Mouse (Mus musculus): Measurements from ENCODE around the gene Cabin1.
A peak's percentile ranks its signal among the peaks of the same experiment; 100 is the strongest.

Cabin1 gene

GRCm38 (mm10) chr10:75664673-75665270, 99.4 kb downstream of the Cabin1 start:
- DNase-seq = no peak

- no peak for DNase-seq
These were observed 101.6 kb downstream of the Cabin1 start for GRCm38 (mm10) chr10:75662575-75662974.

- DNase-seq = no peak
These were observed 102.3 kb downstream of the Cabin1 start for GRCm38 (mm10) chr10:75661876-75662275.

GRCm38 (mm10) chr10:75661381-75661780, 102.8 kb downstream of the Cabin1 start:
- DNase-seq = no peak

GRCm38 (mm10) chr10:75657772-75658171, 106.4 kb downstream of the Cabin1 start:
- DNase-seq = no peak

GRCm38 (mm10) chr10:75657165-75657564, 107.0 kb downstream of the Cabin1 start:
- no peak for DNase-seq

GRCm38 (mm10) chr10:75654053-75654452, 110.1 kb downstream of the Cabin1 start:
- DNase-seq = peak; percentile 68 to 72

GRCm38 (mm10) chr10:75651381-75652068, 112.6 kb downstream of the Cabin1 start:
- DNase-seq = peak; percentile 67 to 75

GRCm38 (mm10) chr10:75650306-75650902, 113.7 kb downstream of the Cabin1 start:
- no peak for DNase-seq

- DNase-seq = no peak
These were observed 114.6 kb downstream of the Cabin1 start for GRCm38 (mm10) chr10:75649406-75649995.

- DNase-seq = no peak
These were observed 115.1 kb downstream of the Cabin1 start for GRCm38 (mm10) chr10:75649001-75649400.

- peak; percentile 27 to 63 for DNase-seq
These were observed 116.0 kb downstream of the Cabin1 start for GRCm38 (mm10) chr10:75648091-75648490.

GRCm38 (mm10) chr10:75647362-75647761, 116.8 kb downstream of the Cabin1 start:
- peak; percentile 82 to 86 for DNase-seq

GRCm38 (mm10) chr10:75646406-75646805, 117.7 kb downstream of the Cabin1 start:
- DNase-seq = no peak

- no peak for DNase-seq
These were observed 118.5 kb downstream of the Cabin1 start for GRCm38 (mm10) chr10:75645616-75646015.

- DNase-seq = peak; percentile 92 to 93
These were observed 120.3 kb downstream of the Cabin1 start, which contains the start of gene Susd2 for GRCm38 (mm10) chr10:75643741-75644343. Gene Susd2, minus strand, starts transcription at chr10:75644008.

GRCm38 (mm10) chr10:75642891-75643290, 121.2 kb downstream of the Cabin1 start:
- DNase-seq = no peak

- peak; percentile 59 to 61 for DNase-seq
These were observed 121.7 kb downstream of the Cabin1 start for GRCm38 (mm10) chr10:75642436-75642835.

- DNase-seq = no peak
These were observed 122.4 kb downstream of the Cabin1 start for GRCm38 (mm10) chr10:75641721-75642222.

- no peak for DNase-seq
These were observed 126.4 kb downstream of the Cabin1 start for GRCm38 (mm10) chr10:75637711-75638110.

GRCm38 (mm10) chr10:75636084-75636786, 127.9 kb downstream of the Cabin1 start:
- no peak for DNase-seq

GRCm38 (mm10) chr10:75635693-75636055, 128.5 kb downstream of the Cabin1 start:
- DNase-seq = peak; percentile 85 to 93

All from kidney, postnatal 36 days (tissue).